Mouse (Mus musculus) 3134 (cell line): ENCODE results near the gene Adgrv1.

ENCODE experiments used
- DNase-seq: peaks from one replicate; pipeline ENCODE4 v3.0.0-alpha.2; 2011; ENCODE audit warnings: low spot score; ENCODE audit not compliant: insufficient read length; ENCODE audit errors: extremely low read depth

Adgrv1 gene

DNA sequence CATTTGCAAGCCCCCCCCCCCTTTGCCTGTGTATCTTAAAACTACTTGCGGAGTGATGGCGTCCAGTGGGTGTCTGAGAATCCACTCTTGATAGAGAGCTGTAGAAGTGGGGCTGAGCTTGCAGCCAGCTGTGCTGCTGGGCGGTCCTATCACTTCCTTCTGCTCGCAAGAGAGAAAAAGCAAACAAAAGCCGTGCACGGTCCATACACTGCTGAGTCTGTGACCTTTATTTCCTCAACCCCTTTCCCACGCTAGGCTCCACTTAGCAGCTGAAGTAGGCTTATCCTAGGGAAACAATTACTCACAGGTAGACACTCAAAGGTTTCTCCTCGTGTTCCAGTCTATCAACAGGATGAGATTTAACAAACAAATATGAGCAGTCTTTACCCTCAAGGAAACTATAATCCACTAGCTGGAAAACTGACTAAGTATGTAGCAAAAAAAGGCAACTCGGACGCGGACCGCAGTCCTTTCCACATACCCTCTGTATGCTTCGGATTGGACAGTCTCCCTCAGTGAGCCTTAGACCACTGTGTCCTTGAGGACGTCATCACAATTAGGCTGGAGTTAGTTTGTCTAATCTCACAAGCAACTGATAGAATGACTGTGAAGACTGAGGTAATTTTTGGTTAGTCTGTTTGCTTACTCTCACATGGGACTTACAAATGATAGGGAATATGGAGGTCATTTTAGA lies 281.3 kb downstream of the Adgrv1 start:
- no peak for DNase-seq

- DNase-seq, result no peak
These were observed 285.5 kb downstream of the Adgrv1 start for GRCm38 (mm10) chr13:81347261-81347980.

GRCm38 (mm10) chr13:81342987-81343596 lies 289.9 kb downstream of the Adgrv1 start:
- DNase-seq, result no peak

GRCm38 (mm10) chr13:81335241-81335640 lies 297.7 kb downstream of the Adgrv1 start:
- no peak for DNase-seq

- no peak for DNase-seq
These were observed 300.9 kb downstream of the Adgrv1 start for GRCm38 (mm10) chr13:81332018-81332417.

GRCm38 (mm10) chr13:81329762-81330161 lies 303.2 kb downstream of the Adgrv1 start:
- no peak for DNase-seq

DNA sequence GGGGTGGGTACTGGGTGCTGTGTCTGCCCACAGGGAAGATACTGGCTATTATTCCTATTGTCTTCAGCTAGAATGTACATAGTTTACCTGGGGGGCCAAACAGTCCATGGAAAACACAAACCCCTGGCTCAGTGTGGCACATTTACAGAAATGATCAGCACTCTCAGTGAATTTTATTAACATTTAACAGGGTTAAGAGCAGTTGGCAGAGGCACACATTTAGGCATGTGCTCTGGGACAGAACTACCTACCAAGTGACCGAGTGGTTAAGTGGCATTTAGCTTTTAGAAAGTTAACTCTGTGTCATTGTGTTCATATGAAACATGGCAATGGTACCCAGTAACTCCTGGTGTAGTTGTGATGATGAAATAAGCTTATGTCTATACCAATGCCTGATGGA lies 304.8 kb downstream of the Adgrv1 start:
- no peak for DNase-seq

- no peak for DNase-seq
These were observed 307.2 kb downstream of the Adgrv1 start for GRCm38 (mm10) chr13:81325606-81326215.

DNA sequence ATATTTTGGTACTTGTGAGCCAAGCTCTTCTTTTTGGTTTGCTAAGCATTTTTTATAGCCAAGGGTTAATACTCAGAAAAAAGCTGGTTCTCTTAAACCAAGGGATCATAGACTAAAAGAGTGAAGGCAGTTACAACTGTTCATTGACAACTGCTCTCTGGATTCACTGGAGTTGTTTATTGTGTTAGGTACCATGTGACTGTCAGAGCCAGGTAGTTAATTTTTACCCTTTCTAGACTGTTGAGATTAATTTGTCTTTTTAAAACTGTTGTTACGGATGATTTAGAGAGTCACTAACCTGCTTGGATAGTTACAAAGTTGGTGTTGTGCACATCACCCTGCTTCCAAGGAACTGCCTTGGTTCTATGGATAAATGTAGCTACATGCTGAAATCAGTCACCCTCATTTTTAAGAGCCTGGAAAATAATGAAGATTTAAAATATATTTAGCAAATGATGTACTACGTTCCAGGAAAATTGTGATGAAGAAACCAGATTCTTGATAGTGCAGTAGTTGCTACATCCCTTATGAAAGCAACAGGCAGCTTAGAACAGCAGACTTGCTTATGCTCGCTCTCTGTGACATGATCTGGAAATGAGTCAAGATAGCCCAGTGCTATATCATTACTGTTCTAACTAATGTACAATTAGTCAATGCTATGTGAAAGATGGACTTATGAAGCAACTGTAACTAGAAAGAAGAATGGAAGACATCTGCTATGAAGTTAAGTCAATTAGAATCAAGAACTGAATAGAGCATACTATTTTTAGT lies 309.2 kb downstream of the Adgrv1 start:
- DNase-seq, result no peak

GRCm38 (mm10) chr13:81316581-81316980 lies 316.4 kb downstream of the Adgrv1 start:
- no peak for DNase-seq

DNA sequence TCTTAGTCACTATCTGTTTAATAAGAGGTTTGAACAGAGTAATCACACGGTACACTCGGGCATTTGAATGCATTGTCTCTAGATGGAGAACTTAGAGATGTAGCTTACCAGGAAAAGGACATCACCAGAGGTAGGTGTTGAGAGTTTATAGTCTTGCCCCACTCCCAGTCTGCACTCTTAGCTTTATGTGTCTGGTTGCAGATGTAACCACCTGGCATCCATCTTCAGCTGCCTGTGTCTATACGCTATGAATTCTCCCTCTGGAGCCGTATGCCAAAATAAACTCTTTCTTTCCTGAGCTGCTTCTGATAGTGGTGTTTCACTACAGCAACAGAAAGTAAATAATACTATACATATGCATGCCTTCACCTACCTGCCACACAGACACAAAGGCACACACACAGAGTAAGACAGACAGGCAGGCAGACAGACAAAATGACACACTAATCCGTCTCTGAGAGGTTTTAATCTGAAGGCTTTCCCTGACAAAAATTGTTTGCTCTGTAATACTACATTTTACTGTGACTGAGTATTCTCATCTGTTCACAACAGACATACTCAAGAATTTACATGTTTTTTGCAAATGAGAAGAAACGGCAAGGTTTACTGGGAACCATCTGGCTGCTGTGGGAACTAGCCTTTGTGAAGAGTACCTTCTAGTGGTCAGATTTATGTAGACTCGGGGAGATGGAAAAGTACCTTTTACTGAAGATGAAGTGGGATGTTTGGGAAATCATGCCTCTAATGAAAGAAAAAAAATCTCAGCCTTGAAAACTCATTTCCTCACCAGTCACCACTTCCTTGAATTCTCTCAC lies 318.4 kb downstream of the Adgrv1 start:
- no peak for DNase-seq

DNA sequence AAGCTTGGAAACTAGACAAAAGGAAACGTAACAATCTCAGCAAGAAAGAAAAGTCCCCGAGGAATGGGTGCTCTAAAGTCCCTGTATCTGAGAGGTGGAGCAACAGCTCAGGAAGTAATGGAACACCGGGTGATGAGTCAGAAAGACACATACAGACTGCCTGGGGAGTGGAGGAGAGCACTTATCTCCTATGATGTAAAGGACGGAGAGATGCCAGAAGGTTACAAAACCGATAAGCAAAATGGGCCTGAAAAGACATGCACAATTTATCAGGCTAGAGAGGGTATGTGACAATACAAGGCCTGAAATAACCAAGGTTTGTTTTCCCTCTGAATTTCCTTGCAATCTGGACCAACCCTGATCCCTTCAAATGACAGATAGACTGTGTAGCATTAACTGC lies 320.8 kb downstream of the Adgrv1 start:
- no peak for DNase-seq

DNA sequence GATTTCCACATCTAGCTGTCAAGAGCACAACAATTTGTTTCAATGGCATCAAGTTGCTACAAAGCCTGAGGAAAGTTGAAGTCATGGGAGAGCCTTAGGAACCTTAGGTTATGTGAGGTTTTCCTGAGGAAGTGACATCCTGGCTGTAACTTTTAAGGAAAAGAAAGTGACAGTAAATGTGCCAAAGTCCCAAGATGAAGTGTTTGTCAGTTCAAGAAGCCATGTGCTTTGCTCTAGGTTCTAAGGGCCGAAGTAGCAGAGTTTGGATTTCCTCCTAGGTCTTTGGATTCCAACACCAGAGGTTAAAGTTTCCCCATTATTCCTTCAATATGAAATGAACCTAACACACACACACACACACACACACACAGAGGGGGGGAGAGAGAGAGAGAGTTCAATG lies 332.1 kb downstream of the Adgrv1 start:
- no peak for DNase-seq

DNA sequence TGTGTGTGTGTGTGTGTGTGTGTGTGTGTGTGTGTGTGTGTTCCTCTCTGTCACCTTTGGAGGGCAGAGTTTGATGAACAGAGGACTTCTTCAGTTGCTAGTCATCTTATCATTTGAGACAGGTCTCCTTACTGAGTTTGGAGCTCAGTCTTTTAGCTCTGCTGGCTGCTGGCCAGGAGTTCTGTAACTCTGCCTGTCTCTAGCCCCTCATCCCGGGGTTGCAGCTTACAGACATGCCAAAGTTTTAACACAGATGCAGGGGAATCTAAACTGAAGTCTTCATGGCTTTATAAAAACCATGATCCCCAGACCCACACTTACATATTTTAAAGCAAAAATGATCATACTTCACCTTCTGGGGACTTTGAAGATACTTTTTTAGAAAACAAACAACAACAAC lies 338.8 kb downstream of the Adgrv1 start:
- DNase-seq, result no peak

DNA sequence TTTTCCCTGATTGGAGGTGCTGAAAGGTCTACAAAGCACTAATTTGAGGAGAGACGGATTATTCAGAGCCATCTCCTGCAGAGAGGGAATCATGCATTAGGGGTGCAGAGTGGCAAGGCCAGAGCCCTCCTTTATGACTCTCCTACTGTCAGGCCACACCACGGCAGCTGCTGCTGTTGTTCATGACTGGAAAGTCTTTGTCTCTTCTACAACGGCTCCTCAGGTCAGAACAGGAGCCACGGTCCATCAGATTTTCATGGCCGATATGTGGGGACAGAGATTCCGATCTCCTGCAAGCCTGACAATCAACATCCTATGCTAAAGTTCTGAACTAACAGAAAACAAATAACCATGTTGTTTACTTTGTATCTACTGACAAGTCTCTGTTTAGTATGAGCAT lies 350.8 kb downstream of the Adgrv1 start:
- DNase-seq, result no peak

- DNase-seq, result no peak
These were observed 352.2 kb downstream of the Adgrv1 start for GRCm38 (mm10) chr13:81280650-81281229.

DNA sequence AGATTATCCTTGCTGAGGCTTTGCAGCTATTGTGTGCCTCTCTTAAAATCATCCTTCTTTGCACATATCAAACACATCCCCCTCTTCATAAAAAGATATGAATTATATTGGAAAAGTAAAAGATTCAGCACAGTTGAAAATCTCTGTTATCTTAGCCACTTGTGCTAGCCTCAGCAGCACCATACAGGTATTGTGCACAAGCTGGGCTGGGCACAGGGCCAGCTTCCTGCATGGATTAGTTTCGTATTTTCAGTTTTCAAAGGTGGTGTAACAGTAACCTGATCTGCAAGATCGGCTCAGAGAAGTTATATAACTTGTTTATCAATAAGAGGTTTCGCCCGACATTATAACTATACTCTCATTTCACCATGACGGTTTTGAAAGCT lies 353.6 kb downstream of the Adgrv1 start:
- no peak for DNase-seq

DNA sequence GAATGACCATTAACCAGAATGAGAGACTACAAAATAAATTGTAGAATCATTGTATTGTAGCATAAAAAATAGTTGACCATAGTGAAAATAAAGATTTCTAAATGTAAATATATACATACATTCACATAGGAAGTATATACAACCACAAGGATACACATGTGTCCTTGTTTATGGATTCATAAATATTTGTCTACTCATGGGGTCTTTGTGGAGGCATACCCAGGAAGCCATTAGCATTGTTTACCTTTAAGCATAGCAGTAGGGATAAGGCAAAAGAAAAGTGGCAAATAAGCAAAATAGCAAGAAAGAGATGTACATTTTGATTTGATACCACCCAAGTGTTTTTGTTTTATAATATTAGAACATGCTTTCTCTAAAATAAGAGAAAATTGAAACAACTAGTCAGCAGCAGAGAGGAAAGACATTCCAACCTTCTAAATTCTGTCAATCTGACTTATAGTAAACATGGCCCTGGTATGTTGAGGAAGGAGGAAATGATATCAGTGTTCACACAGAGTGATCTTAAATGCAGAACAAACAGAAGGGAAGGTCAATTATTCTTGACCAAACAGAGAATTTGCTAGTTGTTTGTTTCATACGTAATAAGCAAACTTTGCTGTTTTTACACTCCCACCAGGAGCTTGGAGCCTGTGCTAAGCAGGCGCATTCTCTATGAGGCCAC lies 354.1 kb downstream of the Adgrv1 start:
- DNase-seq, result no peak

GRCm38 (mm10) chr13:81273837-81274236 lies 359.1 kb downstream of the Adgrv1 start:
- no peak for DNase-seq
